Mouse (Mus musculus) embryo, embryonic 10.5 days (tissue): Measurements from ENCODE around the gene Gm17018.

Experiments
- DNase-seq: peaks from one replicate; pipeline ENCODE4 v3.0.0-alpha.2; 2015; ENCODE audit warnings: low spot score

Gm17018 gene

DNA sequence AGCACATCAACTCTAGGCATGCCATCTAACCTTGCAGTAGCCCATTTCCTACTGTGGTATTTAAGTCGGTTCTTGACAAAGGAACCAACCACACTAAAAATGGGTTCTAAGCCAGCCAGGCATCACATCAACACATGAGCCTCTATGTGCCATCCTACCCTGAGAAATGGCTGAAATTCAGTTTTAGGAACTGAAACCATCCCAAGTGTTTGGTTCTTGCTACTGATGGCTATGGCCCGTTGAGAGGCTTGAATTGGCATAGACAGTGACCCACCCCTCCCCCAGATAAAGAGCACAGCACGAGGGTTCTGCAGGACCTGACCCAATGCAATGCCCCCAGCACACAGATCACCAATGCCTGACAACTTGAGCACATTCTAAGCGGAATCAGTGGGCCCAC is 63.3 kb downstream of the Gm17018 start:
- DNase-seq, result no peak

DNA sequence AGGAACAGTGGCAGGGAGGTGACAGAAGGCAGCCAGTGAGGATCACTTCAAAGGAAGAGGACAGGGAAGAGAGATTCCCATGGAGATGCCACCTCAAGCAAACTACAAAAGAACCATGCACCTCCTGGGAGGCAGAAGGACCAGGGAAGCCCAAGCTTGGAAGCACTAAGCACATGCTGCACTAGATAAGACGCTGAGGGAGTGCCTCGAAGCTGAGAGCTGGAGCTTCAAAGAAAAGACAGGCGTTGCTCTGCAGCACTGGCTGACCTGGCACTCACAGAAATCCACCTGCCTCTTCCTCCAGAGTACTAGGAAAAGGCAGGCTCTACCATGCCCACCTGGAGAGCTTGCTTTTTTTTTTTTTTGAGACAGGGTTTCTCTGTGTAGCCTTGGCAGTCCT is 66.6 kb downstream of the Gm17018 start:
- no peak for DNase-seq

DNA sequence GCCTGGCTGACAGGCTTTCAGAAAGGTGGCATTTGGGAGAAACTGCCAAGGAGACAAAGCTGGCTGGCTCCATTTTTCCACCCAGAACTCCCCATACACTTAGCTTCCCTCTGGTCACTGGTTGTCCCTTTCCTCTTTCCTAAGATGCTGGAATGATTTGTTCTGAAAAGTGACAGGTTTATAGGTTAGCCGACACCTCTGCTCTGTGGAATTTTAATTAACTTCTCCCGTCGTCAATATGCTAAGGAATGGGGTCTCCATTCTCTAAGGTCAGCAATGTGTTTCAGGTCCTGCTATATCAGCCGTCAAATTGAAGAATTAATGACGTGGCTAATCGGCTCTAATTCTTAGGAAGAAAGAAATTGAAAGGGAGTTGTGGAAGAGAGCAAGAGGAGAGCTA is 68.2 kb downstream of the Gm17018 start:
- no peak for DNase-seq

DNA sequence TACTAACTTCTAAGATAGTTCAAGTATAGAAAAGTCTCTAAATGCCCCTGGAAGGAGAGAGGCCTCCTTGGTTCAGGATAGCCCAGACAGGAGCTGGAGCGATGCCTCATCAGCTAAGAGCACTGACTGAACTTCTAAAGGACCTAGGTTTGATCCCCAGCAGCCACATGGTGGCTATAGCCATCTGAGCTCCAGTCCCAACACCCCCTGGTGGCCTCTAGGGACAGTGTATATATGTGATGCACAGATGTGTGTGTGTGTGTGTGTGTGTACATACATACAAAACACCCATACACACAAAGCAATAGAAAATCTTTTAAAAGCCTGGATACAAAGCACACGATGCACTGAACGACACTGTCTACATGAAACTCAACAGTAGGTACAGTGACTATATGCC is 68.8 kb downstream of the Gm17018 start:
- no peak for DNase-seq
